Mouse (Mus musculus): Measurements from ENCODE around the gene Ugt1a8.

The Ugt1a8 gene

GRCm38 (mm10) chr1:88240579-88240978, 153.0 kb downstream of the Ugt1a8 start:
- WGBS, result 68% methylated on average over 4 of the region's 4 CpGs

DNA sequence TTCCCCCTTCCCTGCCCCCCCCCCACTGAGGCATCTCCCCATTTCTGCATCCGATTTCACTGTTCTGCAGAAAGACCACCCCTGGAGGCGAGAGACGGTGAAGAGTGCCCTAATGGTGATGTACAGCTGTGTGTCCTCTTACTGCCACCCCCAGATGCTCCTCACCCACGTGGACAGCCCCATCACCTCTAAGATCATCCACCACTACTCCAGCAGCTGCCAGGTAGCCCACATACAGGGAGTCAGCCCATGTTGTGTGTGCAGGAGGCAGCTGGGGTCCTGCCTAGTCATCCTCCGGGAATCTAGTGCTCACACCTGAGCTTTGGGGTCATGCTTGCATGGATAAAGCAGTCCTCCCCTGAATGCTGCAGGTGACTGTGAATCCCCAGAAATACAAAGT, 156.2 kb downstream of the Ugt1a8 start:
- WGBS, result 69% methylated on average over 5 of the region's 5 CpGs

DNA sequence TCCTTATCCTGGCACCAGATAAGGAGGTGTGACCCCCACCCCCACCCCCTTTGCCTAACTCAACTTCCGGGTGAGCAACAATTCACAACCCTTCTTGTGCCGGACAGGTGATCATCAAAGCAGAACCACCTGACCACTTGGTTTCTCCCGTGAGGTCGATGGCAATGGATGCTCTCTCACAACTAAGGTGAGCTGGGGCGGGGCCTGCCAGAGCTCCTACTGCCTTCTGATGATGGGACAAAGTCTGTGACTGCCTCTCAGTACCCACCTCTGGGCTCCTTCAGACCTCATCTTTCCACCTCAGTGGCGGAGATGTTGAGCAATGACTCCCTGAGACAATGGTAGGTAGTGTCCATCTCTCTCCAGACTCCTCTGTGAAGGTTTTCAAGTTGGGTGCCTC, 158.3 kb downstream of the Ugt1a8 start:
- WGBS, result 80% methylated on average over 6 of the region's 6 CpGs

- WGBS, result 52% methylated on average over 6 of the region's 6 CpGs
These were observed 158.8 kb downstream of the Ugt1a8 start for GRCm38 (mm10) chr1:88246386-88246785.

DNA sequence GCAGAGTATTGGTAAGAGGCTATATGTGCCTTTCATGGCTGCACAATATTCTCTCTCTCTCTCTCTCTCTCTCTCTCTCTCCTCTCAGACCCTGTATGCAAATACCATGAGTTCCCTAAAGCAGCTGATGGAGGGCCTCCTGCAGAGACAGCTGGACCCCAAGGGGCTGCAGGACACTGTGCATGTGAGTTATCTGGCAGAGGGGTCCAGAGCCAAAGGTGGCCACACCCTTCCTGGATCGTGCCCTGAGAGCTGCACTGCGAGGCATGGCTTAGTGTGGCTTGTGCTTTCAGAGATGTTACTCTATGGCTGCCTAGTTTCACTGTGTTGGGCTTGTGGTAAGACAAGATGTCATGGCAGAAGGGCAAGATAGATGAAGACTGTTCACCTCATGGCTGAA, 160.0 kb downstream of the Ugt1a8 start:
- 48% methylated on average over 2 of the region's 2 CpGs for whole genome bisulfite sequencing

DNA sequence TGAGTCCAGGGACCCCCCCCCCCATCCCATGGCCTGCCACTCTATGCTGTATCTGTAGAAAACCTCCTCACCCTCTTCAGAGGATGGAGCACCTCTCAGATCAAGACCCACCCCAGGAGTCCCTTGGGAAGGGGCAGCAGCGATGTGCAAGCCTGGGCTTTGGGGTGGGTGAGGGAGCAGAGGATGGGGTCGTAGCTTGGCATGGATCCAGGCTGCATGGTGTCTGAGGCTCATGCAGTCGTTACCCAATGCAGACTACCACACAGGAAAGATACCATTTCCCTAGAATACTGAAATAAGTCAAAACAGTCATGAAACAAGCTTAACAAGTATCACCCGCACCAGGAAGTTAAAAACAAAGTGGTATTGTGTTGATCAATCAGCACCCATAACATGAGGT, 161.0 kb downstream of the Ugt1a8 start:
- 64% methylated on average over 4 of the region's 4 CpGs for WGBS

DNA sequence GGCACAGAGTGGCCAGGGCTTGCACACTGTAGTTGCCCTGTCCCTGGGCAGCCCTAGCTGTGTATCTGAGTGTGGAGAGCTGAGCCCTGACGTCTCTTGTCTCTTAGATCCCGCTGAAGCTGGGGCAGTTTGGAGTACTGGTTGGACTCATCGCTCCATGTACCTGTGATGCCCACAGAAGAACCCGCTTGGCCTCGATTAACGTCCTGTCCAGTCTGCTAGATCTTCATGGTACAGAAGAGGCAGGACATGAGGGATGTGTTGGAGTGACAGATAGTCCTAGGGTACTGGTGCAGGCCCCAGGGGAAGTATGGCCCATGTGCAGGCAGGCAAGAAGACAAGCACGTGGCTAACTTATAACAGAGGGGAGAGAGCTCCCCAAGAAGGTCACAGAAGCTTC, 162.0 kb downstream of the Ugt1a8 start:
- WGBS, result 78% methylated on average over 7 of the region's 7 CpGs

DNA sequence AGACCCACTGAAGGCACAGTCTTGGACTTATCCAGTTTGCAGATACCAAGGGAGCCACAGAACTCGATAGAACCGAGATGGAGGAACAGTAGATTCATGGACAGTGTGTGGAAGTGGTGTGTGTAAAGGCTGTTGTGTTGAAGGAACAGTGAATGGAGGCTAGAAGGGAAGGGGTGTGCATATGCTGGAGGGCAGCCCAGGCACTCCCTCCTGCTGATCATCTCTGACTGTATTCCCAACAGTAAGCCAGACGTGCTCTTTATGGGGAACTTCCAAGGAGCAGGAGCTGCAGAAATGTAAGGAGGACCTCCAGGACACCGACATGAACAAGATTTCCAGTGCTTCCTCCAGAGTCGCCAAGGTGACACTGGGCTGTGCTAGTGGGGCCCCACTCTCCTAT, 162.4 kb downstream of the Ugt1a8 start:
- WGBS, result 81% methylated on average over 5 of the region's 5 CpGs

GRCm38 (mm10) chr1:88253106-88253505, 165.5 kb downstream of the Ugt1a8 start:
- 75% methylated on average over 8 of the region's 8 CpGs for WGBS

- 71% methylated on average over 6 of the region's 6 CpGs for WGBS
These were observed 165.9 kb downstream of the Ugt1a8 start for GRCm38 (mm10) chr1:88253540-88253939.

DNA sequence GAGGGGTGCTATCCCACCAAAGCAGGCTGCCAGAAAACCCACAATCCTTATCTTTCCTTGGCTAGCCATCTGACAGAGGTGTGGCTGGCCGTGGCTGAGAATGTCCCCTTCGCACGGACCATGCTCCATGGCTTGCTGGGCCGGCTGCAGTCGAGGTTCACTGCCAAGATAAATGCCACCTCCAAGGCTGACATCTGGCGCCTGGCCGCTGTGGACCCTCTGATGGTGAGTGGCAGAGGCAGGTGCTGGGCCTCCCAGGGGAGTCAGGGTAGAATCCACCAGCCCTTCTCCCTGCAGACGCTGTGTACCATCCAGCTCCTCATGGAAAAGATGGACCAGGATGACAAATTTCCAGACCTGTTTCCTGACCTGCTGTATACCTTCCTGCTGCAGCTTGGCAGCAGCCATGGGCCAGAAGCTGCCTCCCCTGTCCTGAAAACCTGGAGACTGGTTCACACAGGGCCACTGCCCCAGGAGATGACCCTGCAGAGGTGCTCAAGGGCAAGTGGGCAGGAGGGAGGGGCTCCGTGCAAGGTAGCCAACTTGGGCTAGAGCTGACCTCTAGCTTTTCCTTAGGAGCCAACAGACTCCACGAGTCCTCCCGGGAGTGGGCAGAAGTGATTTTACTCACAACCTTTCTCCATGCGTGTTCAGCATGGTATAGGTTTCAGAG, 167.3 kb downstream of the Ugt1a8 start:
- 88% methylated on average over 12 of the region's 12 CpGs for WGBS

- WGBS, result 60% methylated on average over 2 of the region's 2 CpGs
These were observed 167.8 kb downstream of the Ugt1a8 start for GRCm38 (mm10) chr1:88255466-88255857.

- WGBS, result 79% methylated on average over 13 of the region's 13 CpGs
These were observed 168.6 kb downstream of the Ugt1a8 start for GRCm38 (mm10) chr1:88255989-88256754.

- WGBS, result 82% methylated on average over 10 of the region's 10 CpGs
These were observed 169.5 kb downstream of the Ugt1a8 start for GRCm38 (mm10) chr1:88256886-88257663.

DNA sequence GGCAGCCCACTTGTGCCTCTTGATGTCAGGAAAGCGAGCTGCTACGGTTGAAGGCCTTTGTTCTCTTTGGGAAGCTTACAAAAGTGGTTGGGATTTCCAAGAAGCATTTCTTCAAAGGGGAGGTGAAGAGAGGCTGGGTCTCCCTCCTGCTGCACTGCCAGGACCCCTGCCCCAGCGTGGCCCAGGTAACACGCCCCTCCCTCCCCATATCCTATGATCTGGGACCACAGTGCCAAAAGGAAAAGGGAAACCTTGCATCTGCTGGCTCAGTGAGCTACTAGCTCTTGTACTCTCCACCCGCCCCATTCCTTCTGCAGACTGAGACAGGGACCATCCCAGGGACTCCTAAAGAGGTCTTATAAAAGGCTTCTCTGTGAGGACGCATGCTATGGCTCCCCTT, 170.1 kb downstream of the Ugt1a8 start:
- WGBS, result 81% methylated on average over 6 of the region's 6 CpGs

GRCm38 (mm10) chr1:88258361-88258760, 170.7 kb downstream of the Ugt1a8 start:
- whole genome bisulfite sequencing, result 72% methylated on average over 6 of the region's 6 CpGs

DNA sequence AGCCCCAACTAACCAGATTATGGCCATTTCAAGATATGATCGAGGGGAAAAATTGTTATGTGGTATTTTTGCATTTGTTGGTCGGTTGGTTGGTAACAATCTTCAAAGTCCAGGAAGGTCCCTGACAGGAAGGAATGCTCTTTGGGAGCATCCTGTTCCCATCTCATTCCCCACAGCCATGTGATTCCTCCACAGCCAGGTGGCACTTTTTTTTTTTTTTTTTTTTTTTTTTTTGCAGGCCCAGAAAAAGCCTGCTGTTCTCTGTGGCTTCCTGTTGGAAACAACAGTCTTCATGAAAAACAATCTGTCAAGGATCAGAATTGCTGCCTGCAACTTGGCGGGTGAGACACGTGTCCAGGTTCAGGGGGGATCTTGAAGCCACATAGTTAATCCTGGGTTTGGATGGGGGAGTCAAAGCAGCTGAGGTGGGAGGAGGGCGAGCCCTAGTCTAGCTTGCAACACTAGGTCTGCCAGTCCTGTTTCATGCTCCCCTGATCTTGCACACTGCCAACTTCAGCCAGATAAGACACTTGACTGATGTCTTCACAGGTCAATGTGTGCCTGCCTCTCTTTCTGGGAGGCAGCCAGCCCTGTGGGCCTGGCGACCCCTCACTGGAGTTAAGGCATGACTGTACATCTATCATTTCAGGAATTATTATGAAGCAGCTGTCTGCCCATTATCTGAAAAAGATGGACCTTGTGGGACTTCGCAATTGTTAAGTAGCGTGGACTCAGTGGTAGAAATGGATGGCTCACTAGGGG, 171.4 kb downstream of the Ugt1a8 start:
- WGBS, result 70% methylated on average over 8 of the region's 8 CpGs

DNA sequence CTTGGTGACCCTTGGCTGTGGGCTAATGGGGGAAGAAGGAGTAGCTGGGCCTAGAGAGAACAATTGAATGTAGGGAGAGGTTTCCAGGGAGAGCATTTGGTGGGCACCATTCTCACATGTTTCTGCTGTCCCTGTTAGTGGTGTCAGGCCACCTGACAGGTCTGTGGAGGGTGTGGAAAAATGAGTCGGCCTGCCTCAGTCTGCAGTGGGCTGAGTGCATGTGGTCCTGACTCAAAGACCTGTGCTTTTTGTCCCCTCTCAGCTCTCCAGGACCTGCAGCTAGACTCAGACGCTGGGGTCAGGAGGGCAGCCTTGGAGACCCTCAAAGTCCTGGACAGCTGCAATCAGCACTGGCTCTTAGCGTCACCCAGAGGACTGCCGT, 172.0 kb downstream of the Ugt1a8 start:
- 85% methylated on average over 4 of the region's 4 CpGs for WGBS

DNA sequence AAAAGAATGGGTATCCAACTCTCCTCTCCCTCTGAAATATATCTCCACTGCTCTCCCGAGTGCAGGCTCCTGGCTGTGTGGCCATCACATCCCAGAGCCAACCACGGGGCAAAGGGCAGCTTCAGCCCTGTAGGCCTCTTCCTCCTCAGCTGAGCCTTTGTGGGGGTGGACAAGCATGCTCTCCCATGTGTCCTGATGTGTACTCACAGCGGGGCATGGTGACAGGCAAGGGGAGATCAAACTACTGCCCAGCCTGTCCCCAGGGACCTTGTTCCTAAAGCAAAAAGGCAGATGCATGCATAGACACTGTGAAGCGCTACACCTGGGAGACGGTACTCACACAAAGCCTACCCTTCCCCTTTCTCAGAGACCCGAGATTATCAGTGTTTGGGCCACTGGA, 172.5 kb downstream of the Ugt1a8 start:
- WGBS, result 79% methylated on average over 6 of the region's 6 CpGs

DNA sequence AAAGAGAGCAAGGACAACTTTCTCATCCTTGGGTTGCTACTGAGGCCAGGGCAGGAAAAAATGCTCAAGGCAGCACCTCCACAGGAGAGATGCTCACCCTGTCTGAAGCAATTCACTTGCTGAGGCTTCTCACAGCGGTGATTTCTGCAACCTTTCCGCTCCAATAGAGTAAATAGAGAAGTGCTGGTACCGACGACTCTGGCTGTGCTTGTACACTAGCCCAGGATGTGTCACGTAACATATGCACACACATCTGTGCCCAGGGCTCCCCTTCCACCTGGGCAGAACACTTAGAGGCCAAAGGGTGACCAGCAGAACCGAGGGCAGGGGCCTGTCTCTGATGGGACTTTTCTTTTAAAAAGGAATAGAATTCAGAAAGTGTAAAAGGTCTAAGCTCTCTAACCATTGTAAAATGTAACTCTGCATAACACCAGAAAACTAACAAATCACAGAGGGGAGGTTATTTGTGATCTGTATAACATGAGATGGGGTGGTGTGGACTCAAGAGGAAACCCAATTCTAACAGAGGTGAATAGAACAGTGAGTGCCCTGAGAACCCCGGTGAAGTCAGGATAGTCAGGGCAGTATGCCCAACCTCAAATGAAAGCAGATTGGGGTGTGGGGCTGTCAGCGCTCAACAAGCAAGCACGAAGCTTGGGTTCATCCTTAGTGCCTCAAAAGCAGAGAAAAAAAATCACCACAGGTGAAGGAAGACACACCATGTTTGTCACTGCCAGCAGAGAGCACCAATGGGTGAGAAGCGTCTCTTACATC, 173.2 kb downstream of the Ugt1a8 start:
- WGBS, result 81% methylated on average over 10 of the region's 10 CpGs

DNA sequence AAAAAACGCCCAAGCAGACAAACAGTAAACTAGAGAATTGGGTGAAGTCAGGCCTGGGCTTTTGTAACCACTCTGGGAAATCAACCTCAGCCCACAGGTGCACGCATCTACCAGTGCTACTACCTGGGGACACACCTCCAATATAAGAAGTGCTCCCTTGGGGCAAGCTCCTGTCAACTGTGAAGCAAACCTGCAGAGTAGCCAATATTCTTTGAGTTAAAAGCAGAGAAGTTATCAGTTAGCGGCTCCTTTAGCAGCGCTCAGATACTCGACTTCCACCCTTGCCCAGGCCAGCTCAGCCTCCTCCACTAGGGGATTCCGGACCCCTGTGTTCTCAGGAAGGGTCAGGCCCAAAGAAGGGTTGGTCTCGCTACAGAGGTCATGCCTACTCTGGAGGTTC, 174.1 kb downstream of the Ugt1a8 start:
- 88% methylated on average over 7 of the region's 7 CpGs for WGBS

Measured in cerebral cortex, adult 2 months (tissue).